Mouse (Mus musculus) heart, adult 11 months (tissue): ENCODE results near the gene Gm20479.

Source experiments
- DNase-seq: peaks from one replicate; pipeline ENCODE4 v3.0.0; 2022

The Gm20479 gene

GRCm38 (mm10) chr7:27310306-27310705, 46.9 kb downstream of the Gm20479 start:
- DNase-seq = peak; percentile 97

- DNase-seq = no peak
These were observed 47.4 kb downstream of the Gm20479 start for GRCm38 (mm10) chr7:27309832-27310231.

GRCm38 (mm10) chr7:27308821-27309549, 48.2 kb downstream of the Gm20479 start:
- peak; percentile 96 for DNase-seq

GRCm38 (mm10) chr7:27307551-27307950, 49.7 kb downstream of the Gm20479 start:
- peak; percentile 87 for DNase-seq

- peak; percentile 93 for DNase-seq
These were observed 50.8 kb downstream of the Gm20479 start for GRCm38 (mm10) chr7:27306161-27307160.

- DNase-seq = peak; percentile 93
These were observed 52.0 kb downstream of the Gm20479 start for GRCm38 (mm10) chr7:27305091-27305730.
